Mouse (Mus musculus): ENCODE measurements around the gene Rbms3. TPM values are rescaled to one million over a fixed set of nuclear protein-coding genes. Genes with fewer than 3 reads are reported as not detected.

The Rbms3 gene
- polyA plus RNA-seq, 1 experiment from 2014 or later: 76.1 TPM

DNA sequence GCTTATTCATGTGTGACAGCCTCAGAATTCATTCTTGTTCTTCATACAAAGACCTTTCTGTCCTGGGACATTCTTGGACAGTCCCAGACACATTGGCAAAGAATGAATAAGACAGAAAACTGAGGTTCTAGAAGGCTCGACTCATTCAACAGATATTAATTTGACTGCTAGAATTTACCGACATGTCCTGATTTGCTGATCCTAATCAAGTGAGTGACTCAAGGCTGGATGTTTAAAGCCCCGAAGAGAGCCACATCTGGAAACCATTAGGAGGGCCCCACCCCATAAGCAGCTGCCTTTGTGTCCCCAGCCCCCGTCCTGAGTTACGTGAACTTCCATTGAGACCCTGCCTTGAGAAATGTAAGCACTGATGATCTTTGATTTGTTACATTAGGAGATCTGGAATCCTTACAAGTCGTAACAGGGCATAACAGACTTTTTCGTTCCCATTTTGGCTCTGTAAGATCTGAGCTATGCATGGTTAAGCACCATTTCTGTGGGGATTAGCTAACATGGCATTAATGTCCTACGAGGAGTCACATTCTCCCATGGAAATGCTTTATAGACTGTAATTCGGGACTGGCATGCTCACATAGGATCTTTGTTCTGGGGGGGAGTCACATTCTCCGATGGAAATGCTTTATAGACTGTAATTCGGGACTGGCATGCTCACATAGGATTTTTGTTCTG, 726.3 kb downstream of the Rbms3 start:
- no peak for ATAC-seq (replicated peaks; ENCODE audit: low FRiP score)
- Histone ChIP-seq H3K4me2 (no peak overlapping the region), H3K27me3 (no peaks in the 10 kb centered on the region), H3K27ac (peak overlapping the region; percentile 73), H3K36me3 (no peaks in the 10 kb centered on the region), H3K9ac (no peak overlapping the region), H3K4me3 (replicated peaks) (no peak overlapping the region), H3K9me3 (replicated peaks) (no peaks in the 10 kb centered on the region), H3K4me1 (peaks cover 20% of the 10 kb centered on the region)
- whole genome bisulfite sequencing: 37% methylated on average over 11 of the region's 11 CpGs

DNA sequence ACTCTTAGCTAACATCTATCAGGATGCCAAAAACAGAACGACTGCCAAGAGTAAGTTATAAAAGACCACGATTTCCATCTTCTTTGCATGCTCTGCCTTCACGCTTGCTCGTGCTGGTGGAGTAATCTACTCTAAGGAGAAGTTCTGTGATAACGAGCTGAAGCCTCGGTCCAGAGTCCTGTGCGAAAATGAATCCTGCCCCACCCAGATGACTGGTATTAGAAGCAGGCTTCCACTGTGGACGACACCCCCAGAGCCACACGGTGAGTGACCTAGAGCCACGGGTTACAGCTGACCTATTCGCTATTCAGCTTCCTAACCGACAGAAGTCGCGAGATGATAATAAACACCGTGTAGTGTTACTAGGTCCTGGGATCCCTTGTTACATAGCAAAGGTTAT, 730.3 kb downstream of the Rbms3 start:
- peaks cover 20% of the 10 kb centered on the region for H3K4me1 ChIP-seq
- H3K27me3 ChIP-seq: no peaks in the 10 kb centered on the region
- ATAC-seq (replicated peaks; ENCODE audit: low FRiP score): no peak
- no peaks in the 10 kb centered on the region for H3K36me3 ChIP-seq
- H3K9ac ChIP-seq: no peak overlapping the region
- no peak overlapping the region for H3K27ac ChIP-seq
- H3K9me3 ChIP-seq (replicated peaks): no peaks in the 10 kb centered on the region
- WGBS: 62% methylated on average over 15 of the region's 15 CpGs
- H3K4me3 ChIP-seq (replicated peaks): no peak overlapping the region
- H3K4me2 ChIP-seq: no peak overlapping the region

DNA sequence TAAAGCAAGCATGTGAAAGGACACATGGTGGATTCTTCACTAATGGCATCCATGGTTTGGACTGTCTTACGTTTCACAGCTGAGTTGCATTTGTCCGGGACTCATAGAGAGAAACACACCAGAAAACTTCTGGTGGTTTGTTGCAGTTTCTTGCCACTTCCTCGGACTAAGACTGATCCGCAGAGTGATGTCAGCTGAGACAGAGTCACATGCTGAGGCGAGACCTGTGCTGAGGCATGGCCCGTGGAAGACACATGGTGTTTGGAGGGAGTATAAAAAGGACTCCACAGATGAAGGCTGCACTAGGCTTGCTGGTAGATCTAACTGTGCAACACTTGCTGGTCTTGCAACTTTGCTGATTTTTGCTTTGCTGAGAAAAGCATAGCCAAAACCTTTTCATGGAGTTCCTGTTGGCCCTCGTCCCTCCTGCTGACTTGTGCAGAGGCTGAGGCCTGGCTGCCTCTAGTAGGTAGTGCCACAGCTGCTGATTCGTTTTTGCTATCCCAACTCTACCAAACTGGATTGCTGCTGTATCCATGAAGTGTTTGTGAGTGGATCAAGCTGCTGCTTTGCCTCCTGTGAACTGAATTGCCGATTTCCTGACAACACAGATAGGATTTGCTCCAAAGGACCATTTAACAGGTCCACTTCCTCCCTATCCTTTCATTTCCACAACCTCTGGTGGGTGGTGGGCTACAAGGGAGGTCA, 742.6 kb downstream of the Rbms3 start:
- H3K4me2 ChIP-seq: no peak overlapping the region
- WGBS: 89% methylated on average over 9 of the region's 9 CpGs
- H3K27ac ChIP-seq: no peak overlapping the region
- H3K9ac ChIP-seq: no peak overlapping the region
- no peaks in the 10 kb centered on the region for H3K9me3 ChIP-seq (replicated peaks)
- no peaks in the 10 kb centered on the region for H3K36me3 ChIP-seq
- H3K4me1 ChIP-seq: peaks cover 6% of the 10 kb centered on the region; the same call in 1 of the 2 replicates
- ATAC-seq (replicated peaks; ENCODE audit: low FRiP score): no peak
- H3K27me3 ChIP-seq: no peaks in the 10 kb centered on the region
- H3K4me3 ChIP-seq (replicated peaks): no peak overlapping the region

DNA sequence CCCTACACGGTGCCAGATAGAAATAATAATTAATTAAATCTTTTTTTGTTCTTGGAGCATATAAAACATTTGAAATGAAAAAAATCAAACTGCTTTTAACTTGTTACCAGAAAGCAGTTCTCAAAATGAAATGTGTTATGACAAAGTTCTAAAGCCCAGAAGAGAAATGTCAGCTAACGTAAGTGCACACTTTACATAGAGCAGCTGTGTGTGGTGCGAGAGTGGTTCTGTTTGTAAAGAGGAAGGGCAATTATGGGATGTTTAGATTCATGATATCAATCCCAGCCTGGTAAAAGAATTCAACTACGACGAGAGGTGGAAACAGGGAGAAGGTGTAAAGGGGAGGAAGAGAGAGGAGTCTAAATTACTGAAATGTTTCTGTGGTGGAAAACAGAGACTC, 744.1 kb downstream of the Rbms3 start:
- H3K9me3 ChIP-seq (replicated peaks): no peaks in the 10 kb centered on the region
- no peak for ATAC-seq (replicated peaks; ENCODE audit: low FRiP score)
- WGBS: 53% methylated on average over 5 of the region's 5 CpGs
- H3K36me3 ChIP-seq: peaks cover 6% of the 10 kb centered on the region; the same call in 1 of the 2 replicates
- no peaks in the 10 kb centered on the region for H3K27me3 ChIP-seq
- no peak overlapping the region for H3K27ac ChIP-seq
- H3K9ac ChIP-seq: no peak overlapping the region
- no peak overlapping the region for H3K4me2 ChIP-seq
- peaks cover 6% of the 10 kb centered on the region; the same call in 1 of the 2 replicates for H3K4me1 ChIP-seq
- no peak overlapping the region for H3K4me3 ChIP-seq (replicated peaks)

DNA sequence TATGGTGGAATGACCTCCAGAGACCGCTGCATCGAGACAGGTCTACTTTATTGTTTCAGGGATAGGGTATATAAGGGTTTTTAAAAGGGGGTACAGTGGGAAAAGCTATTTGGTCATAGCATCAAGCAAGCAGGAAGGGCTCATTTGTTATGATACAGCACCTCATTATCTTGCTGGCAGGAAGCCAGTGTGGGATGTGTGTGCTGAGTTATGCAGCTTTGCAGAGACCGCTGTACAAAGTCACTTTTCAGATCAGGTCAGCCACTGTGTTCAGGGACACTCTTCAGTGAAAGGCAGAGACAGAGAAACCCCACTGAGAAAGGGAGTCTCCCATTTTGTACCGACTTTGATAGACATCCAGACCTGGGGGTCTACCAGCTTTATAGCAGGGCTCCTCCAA, 749.2 kb downstream of the Rbms3 start:
- peaks cover 14% of the 10 kb centered on the region for H3K9me3 ChIP-seq (replicated peaks)
- no peak overlapping the region for H3K9ac ChIP-seq
- H3K27me3 ChIP-seq: no peaks in the 10 kb centered on the region
- no peak overlapping the region for H3K4me2 ChIP-seq
- no peak for ATAC-seq (replicated peaks; ENCODE audit: low FRiP score)
- H3K36me3 ChIP-seq: peaks cover 18% of the 10 kb centered on the region; the same call in 1 of the 2 replicates
- H3K4me1 ChIP-seq: peaks cover 10% of the 10 kb centered on the region
- WGBS: 77% methylated on average over 4 of the region's 4 CpGs
- peak overlapping the region; percentile 37; the same call in 1 of the 2 replicates for H3K27ac ChIP-seq
- H3K4me3 ChIP-seq (replicated peaks): no peak overlapping the region

DNA sequence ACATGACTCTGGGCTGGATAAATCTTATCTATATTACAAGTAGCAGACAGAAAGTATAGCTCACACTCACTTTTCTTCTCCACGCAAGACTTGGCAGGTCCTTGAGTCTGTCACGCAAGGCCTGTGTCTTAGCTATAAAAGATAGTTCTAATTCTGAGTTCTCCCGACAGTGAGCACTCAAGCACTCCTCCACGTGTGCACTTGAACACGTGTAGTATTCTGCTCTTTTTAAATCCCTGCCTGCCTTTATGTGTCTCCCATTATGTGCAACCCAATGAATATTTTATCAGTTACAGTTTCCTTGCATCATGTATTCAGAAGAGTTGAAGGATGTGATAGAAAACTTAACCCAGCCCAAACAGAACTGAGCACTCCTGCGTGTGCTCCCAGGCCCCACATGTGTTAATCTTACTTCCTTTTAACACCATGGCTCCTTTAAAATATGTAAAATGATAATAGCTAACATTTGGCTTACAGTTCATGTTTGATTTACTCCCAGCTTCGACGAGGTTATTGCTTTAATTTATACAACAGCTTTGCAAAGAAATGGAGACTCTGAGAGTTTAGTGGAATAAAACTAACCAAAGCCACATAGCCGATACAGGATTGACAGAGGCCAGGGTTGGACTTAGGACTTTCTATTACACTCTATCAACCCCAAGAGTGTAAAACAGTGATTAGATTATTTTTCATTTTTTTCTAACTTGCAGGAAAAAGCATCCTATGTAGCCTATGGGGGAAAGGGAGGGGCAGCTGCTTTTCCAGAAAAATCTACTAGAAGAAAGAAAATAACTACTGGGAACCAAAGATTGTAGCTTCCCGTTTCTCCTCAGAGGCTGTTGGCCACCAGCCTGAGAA, 749.9 kb downstream of the Rbms3 start:
- Histone ChIP-seq H3K9ac (no peak overlapping the region), H3K4me2 (no peak overlapping the region), H3K4me3 (replicated peaks) (no peak overlapping the region), H3K36me3 (peaks cover 18% of the 10 kb centered on the region; the same call in 1 of the 2 replicates), H3K4me1 (peaks cover 12% of the 10 kb centered on the region), H3K27ac (peak overlapping the region; percentile 37; the same call in 1 of the 2 replicates), H3K27me3 (no peaks in the 10 kb centered on the region), H3K9me3 (replicated peaks) (peaks cover 14% of the 10 kb centered on the region)
- 80% methylated on average over 10 of the region's 10 CpGs for whole genome bisulfite sequencing
- no peak for ATAC-seq (replicated peaks; ENCODE audit: low FRiP score)

DNA sequence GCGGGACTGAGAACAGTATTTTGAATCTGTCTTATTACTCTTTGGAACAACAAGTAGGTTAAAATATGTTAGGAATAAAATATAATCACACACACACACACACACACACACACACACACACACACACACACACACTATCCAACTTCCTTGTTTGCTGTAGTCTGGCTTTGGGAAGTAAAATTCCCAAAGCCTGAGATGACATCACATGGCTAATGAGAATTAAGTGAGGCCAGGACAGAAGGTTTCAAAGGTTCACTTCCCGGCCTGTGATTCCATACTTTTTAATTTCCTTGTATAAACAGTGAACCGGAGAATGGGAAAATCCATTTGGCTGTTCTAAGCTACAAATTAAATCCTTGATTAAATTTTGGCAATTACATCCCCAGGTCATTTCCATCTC, 752.9 kb downstream of the Rbms3 start:
- peaks cover 14% of the 10 kb centered on the region for H3K9me3 ChIP-seq (replicated peaks)
- 27% methylated on average over 3 of the region's 3 CpGs for WGBS
- no peak for ATAC-seq (replicated peaks; ENCODE audit: low FRiP score)
- H3K27ac ChIP-seq: peak overlapping the region; percentile 59
- H3K9ac ChIP-seq: no peak overlapping the region
- H3K36me3 ChIP-seq: peaks cover 18% of the 10 kb centered on the region; the same call in 1 of the 2 replicates
- H3K4me3 ChIP-seq (replicated peaks): no peak overlapping the region
- no peaks in the 10 kb centered on the region for H3K27me3 ChIP-seq
- no peak overlapping the region for H3K4me2 ChIP-seq
- H3K4me1 ChIP-seq: peaks cover 35% of the 10 kb centered on the region

DNA sequence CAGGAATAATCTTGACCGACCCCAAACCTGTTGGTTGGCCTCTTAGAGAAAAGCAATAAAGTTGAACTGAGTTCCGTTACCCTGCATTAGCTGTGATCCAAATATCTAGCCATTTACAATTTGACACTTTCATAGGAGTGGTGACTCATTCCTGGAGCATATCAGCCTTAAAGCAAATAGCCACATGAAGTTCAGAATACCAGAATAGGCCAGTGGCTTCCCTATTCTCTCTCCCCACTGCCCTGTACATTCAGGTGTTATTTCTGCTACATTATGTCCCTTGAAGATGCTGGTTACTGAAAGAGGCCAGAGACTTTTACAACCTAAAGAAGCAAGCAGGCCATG, 755.8 kb downstream of the Rbms3 start:
- Histone ChIP-seq H3K27ac (peak overlapping the region; percentile 86), H3K9ac (no peak overlapping the region), H3K27me3 (no peaks in the 10 kb centered on the region), H3K4me3 (replicated peaks) (no peak overlapping the region), H3K9me3 (replicated peaks) (peaks cover 7% of the 10 kb centered on the region), H3K36me3 (peaks cover 2% of the 10 kb centered on the region; the same call in 1 of the 2 replicates), H3K4me1 (peaks cover 35% of the 10 kb centered on the region), H3K4me2 (peak overlapping the region; percentile 35)
- 18% methylated on average over 2 of the region's 2 CpGs for WGBS
- no peak for ATAC-seq (replicated peaks; ENCODE audit: low FRiP score)

DNA sequence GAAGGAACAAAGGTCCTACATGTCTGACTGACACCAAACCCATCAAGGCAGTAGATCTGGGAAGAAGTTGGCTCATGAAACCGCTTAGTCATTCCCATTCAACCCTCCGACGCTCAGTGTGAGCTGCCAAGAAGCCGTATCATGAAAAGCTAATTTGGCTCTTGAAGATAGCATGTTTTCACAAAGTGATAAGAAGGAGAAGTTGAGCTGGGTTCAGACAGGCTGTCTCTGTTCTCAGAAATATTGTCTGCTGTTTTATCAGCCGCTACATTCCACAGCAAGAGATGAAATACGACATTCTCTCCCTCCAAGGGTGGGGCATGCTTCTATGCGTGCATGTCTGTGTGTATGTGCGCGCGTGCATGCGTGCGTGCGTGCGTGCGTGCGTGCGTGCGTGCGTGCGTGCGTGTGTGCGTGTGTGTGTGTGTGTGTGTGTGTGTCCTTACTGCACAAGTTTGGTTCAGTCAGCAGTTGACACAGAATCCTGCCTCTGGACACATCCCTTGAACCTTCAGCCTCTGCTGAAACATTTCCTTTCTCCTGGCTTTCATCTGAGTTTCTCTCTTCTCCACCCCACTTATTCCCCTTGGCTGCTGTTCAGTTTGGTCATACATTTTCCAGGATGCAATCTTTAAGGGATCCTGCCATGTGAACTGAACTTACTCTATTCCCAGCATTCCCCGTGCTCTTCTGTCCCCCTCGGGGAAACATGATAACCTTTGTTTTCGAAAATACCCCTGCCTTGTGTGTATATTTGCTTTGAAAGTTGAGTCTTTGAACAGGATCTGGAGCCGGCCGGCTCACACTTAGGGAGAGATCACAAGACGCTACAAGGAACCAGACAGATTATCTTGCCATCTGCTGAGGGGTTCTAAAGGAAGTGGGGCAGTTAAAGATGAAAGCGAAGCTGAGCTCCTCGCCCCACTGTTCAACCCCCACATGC, 756.4 kb downstream of the Rbms3 start:
- Histone ChIP-seq H3K27me3 (no peaks in the 10 kb centered on the region), H3K4me3 (replicated peaks) (no peak overlapping the region), H3K27ac (peak overlapping the region; percentile 86), H3K9me3 (replicated peaks) (peaks cover under 1% of the 10 kb centered on the region; the same call in 1 of the 2 replicates), H3K4me1 (peaks cover 35% of the 10 kb centered on the region), H3K9ac (no peak overlapping the region), H3K36me3 (no peaks in the 10 kb centered on the region), H3K4me2 (peak overlapping the region; percentile 35)
- ATAC-seq (replicated peaks; ENCODE audit: low FRiP score): peak; percentile 83
- 39% methylated on average over 30 of the region's 30 CpGs for WGBS

DNA sequence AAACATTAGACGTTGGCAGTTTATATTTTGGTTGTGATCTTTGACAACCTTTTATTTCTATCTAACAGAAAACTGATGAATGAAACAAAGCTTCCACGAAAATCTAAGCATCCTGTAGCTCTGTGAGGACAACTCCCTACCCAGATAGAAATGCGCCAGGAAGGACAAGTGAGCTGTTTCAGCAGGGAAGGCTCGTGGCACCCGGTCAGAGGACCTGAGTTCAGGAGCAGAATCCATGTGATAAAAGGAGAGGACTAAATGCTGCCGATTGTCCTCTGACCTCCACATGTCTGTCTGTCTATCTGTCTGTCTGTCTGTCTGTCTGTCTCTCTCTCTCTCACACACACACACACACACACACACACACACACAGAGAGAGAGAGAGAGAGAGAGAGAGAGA, 757.4 kb downstream of the Rbms3 start:
- H3K9ac ChIP-seq: no peak overlapping the region
- peaks cover 35% of the 10 kb centered on the region for H3K4me1 ChIP-seq
- no peaks in the 10 kb centered on the region for H3K9me3 ChIP-seq (replicated peaks)
- H3K4me2 ChIP-seq: no peak overlapping the region
- H3K27me3 ChIP-seq: no peaks in the 10 kb centered on the region
- ATAC-seq (replicated peaks; ENCODE audit: low FRiP score): no peak
- peak overlapping the region; percentile 86; the same call in 1 of the 2 replicates for H3K27ac ChIP-seq
- no peaks in the 10 kb centered on the region for H3K36me3 ChIP-seq
- WGBS: 62% methylated on average over 6 of the region's 6 CpGs
- no peak overlapping the region for H3K4me3 ChIP-seq (replicated peaks)

DNA sequence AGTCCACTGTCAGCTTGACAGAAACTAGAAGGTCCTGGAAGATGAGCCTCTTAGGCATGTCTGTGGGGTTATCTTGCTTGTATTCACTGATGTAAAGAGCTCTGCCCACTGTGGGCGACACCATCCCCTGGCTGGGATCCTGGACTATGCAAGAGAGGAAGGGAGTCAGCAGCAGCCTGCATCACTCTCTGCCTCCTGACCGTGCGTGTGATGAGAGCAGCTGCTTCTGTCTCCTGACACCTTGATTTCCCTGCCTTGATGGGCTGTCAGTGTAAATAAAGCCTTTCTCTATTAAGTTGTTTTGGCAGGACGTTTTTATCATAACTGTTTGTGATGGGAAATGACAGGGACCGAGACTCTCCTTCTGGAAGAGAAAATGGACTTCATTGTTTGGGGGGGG, 758.1 kb downstream of the Rbms3 start:
- Histone ChIP-seq H3K9me3 (replicated peaks) (no peaks in the 10 kb centered on the region), H3K27me3 (no peaks in the 10 kb centered on the region), H3K4me1 (peaks cover 35% of the 10 kb centered on the region), H3K4me3 (replicated peaks) (no peak overlapping the region), H3K9ac (no peak overlapping the region), H3K4me2 (no peak overlapping the region), H3K36me3 (no peaks in the 10 kb centered on the region), H3K27ac (no peak overlapping the region)
- 85% methylated on average over 5 of the region's 5 CpGs for WGBS
- no peak for ATAC-seq (replicated peaks; ENCODE audit: low FRiP score)

Data from kidney, embryonic 15.5 days (tissue).